Mouse (Mus musculus) monocyte, adult 59 days (primary cell): ENCODE results near the gene Adamts15. TPM values are rescaled to one million over a fixed set of nuclear protein-coding genes. Genes with fewer than 3 reads are reported as not detected.

Experiments
- total RNA-seq, 2 experiments: library from RNA; stranded (reverse); gene quantifications; one replicate each; pipeline ENCODE4 v1.2.4; 2023

Gene Adamts15
- under 1 TPM in 1 of 2 experiments, not detected in 1; 0.09 TPM for total RNA-seq

GRCm38 (mm10) chr9:30922197-30922894 lies at the start of gene Adamts15:
Gene Adamts15 (minus strand): TSS chr9:30922452.

GRCm38 (mm10) chr9:30942512-30943313 lies 20.5 kb upstream of the Adamts15 start, which contains the start of gene Adamts8:
Gene Adamts8 (plus strand): TSS chr9:30942562.

Other genes starting within 250 kb of the Adamts15 start
- not detected for gene Adamts8, start 20.1 kb upstream of the Adamts15 start, total RNA-seq
- 10 to 100 TPM; 37.0 to 41.3 TPM for gene Zbtb44, start 108.2 kb upstream of the Adamts15 start, total RNA-seq
- 1 to 10 TPM; 2.4 to 2.5 TPM for gene St14, start 209.4 kb upstream of the Adamts15 start, total RNA-seq